Mouse (Mus musculus) layer of hippocampus, adult 2 months (tissue): ENCODE data around the gene Kmt2a. TPM values are rescaled to one million over a fixed set of nuclear protein-coding genes. Genes with fewer than 3 reads are reported as not detected.

Experiments used
- DNase-seq, 2 experiments: peaks; one replicate each; pipeline ENCODE4 v3.0.0; 2022; ENCODE audit warnings: low spot score in 2 of 2
- H3K27ac ChIP-seq: fragments of 200-600 bp; 2 replicates; pipeline ENCODE4 v1.8.1; 2022
- H3K4me3 ChIP-seq: fragments of 200-600 bp; 2 replicates; pipeline ENCODE4 v1.8.1; 2022; ENCODE audit warnings: mild to moderate bottlenecking
- CTCF ChIP-seq: fragments of 200-600 bp; conservative IDR thresholded peaks from 2 replicates; pipeline ENCODE4 v1.8.1; 2022; ENCODE audit warnings: antibody characterized with exemption, mild to moderate bottlenecking, moderate library complexity
- long read RNA-seq, 2 experiments: library from polyadenylated mRNA; stranded (forward); transcript quantifications; one replicate each; pipeline ENCODE4 v2.0.0; 2021; ENCODE audit warnings: borderline mapping rate in 2 of 2
- total RNA-seq, 2 experiments: library from RNA; stranded (reverse); gene quantifications; 2 replicates each; pipeline ENCODE4 v1.2.3; 2021

The Kmt2a gene
- 10 to 100 TPM; 68.3 to 80.7 TPM for total RNA-seq
- long read RNA-seq, experiment 1, partial matches to known transcripts = 22 of 22 reads
- long read RNA-seq, experiment 1, other reads (novel, unspliced or antisense) = 0 of 22 reads
- long read RNA-seq, experiment 2, partial matches to known transcripts = 5 of 39 reads
- long read RNA-seq, experiment 2, other reads (novel, unspliced or antisense) = 34 of 39 reads

DNA sequence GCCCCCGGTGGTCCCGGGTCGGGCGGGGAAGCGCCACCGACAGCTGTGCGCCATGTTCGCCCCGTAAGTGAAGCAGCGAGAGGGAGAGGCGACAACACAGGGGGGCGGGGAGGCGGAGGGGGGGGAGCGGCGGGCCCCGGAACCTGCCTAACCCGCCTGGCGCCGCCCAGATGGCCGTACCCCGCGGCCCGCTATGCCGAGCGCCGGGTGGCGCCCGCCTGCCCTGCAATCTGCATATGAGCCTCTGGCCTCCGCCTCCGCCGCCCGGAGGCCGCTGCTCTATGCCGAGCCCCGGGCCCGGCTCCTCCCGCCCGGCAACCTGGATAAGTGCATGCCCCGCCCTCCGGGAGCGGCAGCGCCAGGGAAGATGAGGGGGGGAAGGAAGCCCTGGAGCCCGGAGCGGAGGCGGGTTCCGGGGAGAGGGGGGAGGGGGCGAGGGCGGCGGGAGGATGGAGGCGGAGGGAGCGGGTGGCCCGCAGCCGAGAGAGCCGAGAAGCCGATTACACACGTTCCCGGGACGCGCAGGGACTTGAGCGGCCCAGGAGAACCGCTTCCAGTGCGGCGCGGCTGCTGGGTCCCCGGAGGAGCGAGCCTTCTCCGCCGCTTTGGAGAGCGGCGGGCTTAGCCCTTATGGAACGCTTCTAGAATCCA lies at the start of gene Kmt2a:
Kmt2a (minus strand) TSS at position 76 of the 651 bp plus-strand sequence.
- H3K27ac ChIP-seq = peak within 1 kb of the TSS; percentile 100
- no peak for TF ChIP-seq CTCF
- peak; percentile 96 to 100 for DNase-seq
- H3K4me3 ChIP-seq = peak within 1 kb of the TSS; percentile 94

- peak; percentile 53 for TF ChIP-seq CTCF
- H3K27ac ChIP-seq = peak overlapping the region; percentile 98
- no peak for DNase-seq
- peak overlapping the region; percentile 97 for H3K4me3 ChIP-seq
Measured at GRCm38 (mm10) chr9:44921543-44921942, 40.4 kb upstream of the Kmt2a start.

- no peak for TF ChIP-seq CTCF
- Histone ChIP-seq H3K4me3 (peak overlapping the region; percentile 97), H3K27ac (peak overlapping the region; percentile 98)
- peak in 1 of 2 experiments; percentile 71 for DNase-seq
Measured at GRCm38 (mm10) chr9:44921123-44921468, 40.0 kb upstream of the Kmt2a start.

DNA sequence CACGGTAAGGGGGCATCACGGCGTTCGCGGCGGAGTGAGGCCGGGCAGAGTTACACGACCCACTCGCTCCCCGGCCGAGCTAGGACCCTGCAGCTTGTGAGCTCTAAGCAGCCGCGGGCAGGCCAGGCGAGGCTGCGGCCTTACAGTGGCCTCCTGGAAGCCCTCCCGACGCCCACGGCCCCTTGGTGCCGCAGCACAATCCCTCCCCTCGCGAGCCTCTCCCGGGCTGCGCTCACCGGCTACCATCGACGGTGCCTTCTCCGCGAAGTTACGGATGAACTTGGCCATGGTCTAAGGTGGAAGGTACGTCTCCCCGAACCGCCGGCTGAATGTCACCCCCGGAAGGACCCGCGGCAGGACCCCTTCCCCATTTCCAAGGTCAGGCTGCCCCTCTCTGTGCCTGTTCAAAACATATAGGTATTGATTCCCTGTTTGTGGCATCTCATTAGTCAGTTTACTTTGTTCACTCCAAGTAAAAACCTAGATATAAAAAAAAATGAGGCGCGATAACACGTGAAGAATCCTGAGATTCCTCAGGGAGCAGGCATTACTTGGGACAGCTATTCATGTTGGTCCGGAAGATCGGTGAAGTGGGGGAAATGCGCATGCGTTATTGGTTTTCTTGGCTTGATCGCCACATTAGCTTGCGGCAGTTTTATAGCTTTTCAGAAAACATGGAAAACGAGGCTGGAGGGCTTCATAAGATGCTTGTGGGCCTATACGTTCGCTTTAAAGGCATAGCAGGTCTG lies 39.5 kb upstream of the Kmt2a start, which contains the start of gene Atp5l:
Atp5l (minus strand) TSS at position 369 of the 749 bp plus-strand sequence.
- peak within 1 kb of the TSS; percentile 98 for H3K27ac ChIP-seq
- no peak for TF ChIP-seq CTCF
- H3K4me3 ChIP-seq = peak within 1 kb of the TSS; percentile 97
- DNase-seq = peak; percentile 86 to 91

GRCm38 (mm10) chr9:44919606-44920005 lies 38.5 kb upstream of the Kmt2a start:
- Histone ChIP-seq H3K4me3 (peak overlapping the region; percentile 97), H3K27ac (peak overlapping the region; percentile 98)
- no peak for TF ChIP-seq CTCF
- no peak for DNase-seq

- H3K27ac ChIP-seq = no peak overlapping the region
Measured at GRCm38 (mm10) chr9:44916196-44916595, 35.1 kb upstream of the Kmt2a start.

GRCm38 (mm10) chr9:44914706-44915105 lies 33.6 kb upstream of the Kmt2a start:
- DNase-seq = no peak
- Histone ChIP-seq H3K27ac (0 out of 2 replicates have a peak overlapping the region, but pooled peaks have one; percentile 12), H3K4me3 (no peak overlapping the region)
- no peak for TF ChIP-seq CTCF

More at GRCm38 (mm10) chr9:44916196-44916595, 35.1 kb upstream of the Kmt2a start:
- no peak overlapping the region for H3K4me3 ChIP-seq
- peak in 1 of 2 experiments; percentile 33 for DNase-seq
- peak; percentile 82 for TF ChIP-seq CTCF

- DNase-seq = no peak
- H3K4me3 ChIP-seq = no peak overlapping the region
- H3K27ac ChIP-seq = no peak overlapping the region
- TF ChIP-seq CTCF = no peak
Measured at GRCm38 (mm10) chr9:44911365-44911764, 30.3 kb upstream of the Kmt2a start.

GRCm38 (mm10) chr9:44905620-44906019 lies 24.5 kb upstream of the Kmt2a start:
- H3K4me3 ChIP-seq = no peak overlapping the region
- peak overlapping the region; percentile 79 for H3K27ac ChIP-seq
- no peak for TF ChIP-seq CTCF
- peak; percentile 46 to 78 for DNase-seq

- peak; percentile 63 to 83 for DNase-seq
- no peak overlapping the region for H3K4me3 ChIP-seq
- TF ChIP-seq CTCF = no peak
- H3K27ac ChIP-seq = peak overlapping the region; percentile 79
Measured at GRCm38 (mm10) chr9:44904964-44905363, 23.9 kb upstream of the Kmt2a start.

DNA sequence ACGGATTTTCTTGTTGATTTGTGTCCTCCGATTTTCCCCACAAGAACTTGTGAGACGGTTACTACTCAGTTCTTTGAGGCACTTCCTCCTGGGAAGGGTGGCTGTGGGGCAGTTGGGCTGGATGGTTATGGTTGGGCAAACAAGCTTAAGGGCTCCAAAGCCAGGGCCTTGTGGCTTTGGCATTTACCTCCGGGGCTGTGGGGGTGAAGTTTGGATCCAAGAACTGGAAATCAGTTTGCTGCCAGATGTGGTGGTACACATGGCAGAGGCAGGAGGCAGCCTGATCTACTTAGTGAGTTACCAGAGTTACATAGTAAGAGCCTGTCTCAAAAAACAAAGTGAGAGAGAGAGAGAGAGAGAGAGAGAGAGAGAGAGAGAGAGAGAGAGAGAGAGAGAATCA lies 22.8 kb upstream of the Kmt2a start:
- no peak for TF ChIP-seq CTCF
- H3K27ac ChIP-seq = no peak overlapping the region
- no peak for DNase-seq
- no peak overlapping the region for H3K4me3 ChIP-seq

GRCm38 (mm10) chr9:44900402-44900801 lies 19.3 kb upstream of the Kmt2a start:
- DNase-seq = no peak
- H3K4me3 ChIP-seq = no peak overlapping the region
- TF ChIP-seq CTCF = peak; percentile 65
- H3K27ac ChIP-seq = no peak overlapping the region

DNA sequence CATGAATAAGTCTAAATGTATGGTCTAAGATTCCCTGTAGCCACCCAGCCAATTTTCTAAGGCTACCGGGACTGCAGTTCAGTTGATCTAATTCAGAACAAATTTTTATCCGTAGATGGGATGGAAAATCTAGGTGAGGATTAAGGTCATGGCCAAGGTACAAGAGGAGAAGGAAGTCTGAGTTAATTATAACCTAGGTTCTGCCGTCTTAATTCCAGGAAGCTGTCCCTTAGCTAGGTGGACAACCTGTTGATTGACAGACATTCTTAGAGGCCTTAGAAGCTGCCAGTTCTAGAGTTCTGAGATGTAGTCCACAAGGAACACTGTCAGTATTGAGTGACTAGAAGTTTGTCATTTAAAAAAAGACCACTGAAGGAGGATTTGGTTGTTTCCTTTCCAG lies 18.6 kb upstream of the Kmt2a start:
- no peak for TF ChIP-seq CTCF
- no peak overlapping the region for H3K27ac ChIP-seq
- DNase-seq = no peak
- H3K4me3 ChIP-seq = no peak overlapping the region

GRCm38 (mm10) chr9:44897024-44897423 lies 15.9 kb upstream of the Kmt2a start:
- Histone ChIP-seq H3K4me3 (no peak overlapping the region), H3K27ac (peak overlapping the region; percentile 36; the same call in 1 of the 2 replicates)
- peak; percentile 59 for TF ChIP-seq CTCF
- no peak for DNase-seq
